Mouse (Mus musculus): ENCODE measurements at regions not wholly inside any gene's neighbourhood (a gene's known extent, or its start where the extent isn't known, plus 50 kb on each side); places are given as distances from the start of the nearest gene placed in this dataset.

DNA sequence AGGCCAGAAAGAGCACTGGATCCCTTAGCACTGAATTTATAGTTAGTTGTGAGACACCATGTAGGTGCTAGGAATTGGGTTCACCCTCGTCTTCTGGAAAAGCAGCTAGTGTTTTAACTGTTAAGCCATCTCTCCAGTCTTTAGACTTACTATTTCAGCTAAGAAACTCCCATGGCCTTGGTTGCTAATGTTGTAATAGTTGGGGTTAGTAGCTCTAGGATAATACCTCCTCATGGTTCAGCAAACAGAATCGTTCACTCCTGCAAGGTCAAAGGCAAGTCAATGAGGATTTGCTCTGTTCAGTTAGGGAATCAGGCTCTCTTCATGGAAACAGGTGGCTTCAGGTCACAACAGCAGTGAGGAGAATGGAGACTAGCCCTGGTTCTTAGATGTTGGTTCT lies 118.7 kb upstream of the Kbtbd8 start:
- no peak overlapping the region for H3K27ac ChIP-seq (replicated peaks)
- H3K4me1 ChIP-seq = no peaks in the 10 kb centered on the region
- no peak overlapping the region for H3K9ac ChIP-seq (replicated peaks)
- H3K36me3 ChIP-seq = no peaks in the 10 kb centered on the region
- ATAC-seq (ENCODE audit: low FRiP score) = no peak
- no peak overlapping the region for H3K4me3 ChIP-seq (replicated peaks)
- WGBS = 80% methylated on average over 2 of the region's 2 CpGs
- no peak overlapping the region for H3K4me2 ChIP-seq
- no peaks in the 10 kb centered on the region for H3K27me3 ChIP-seq (replicated peaks)
- no peaks in the 10 kb centered on the region for H3K9me3 ChIP-seq (replicated peaks)

GRCm38 (mm10) chr6:94994376-94994775 lies 122.7 kb upstream of the Kbtbd8 start:
- H3K36me3 ChIP-seq = no peaks in the 10 kb centered on the region
- no peak overlapping the region for H3K4me2 ChIP-seq
- H3K9ac ChIP-seq (replicated peaks) = no peak overlapping the region
- no peaks in the 10 kb centered on the region for H3K27me3 ChIP-seq (replicated peaks)
- H3K4me1 ChIP-seq = no peaks in the 10 kb centered on the region
- H3K9me3 ChIP-seq (replicated peaks) = no peaks in the 10 kb centered on the region
- H3K27ac ChIP-seq (replicated peaks) = no peak overlapping the region
- WGBS = 100% methylated on average over 1 of the region's 1 CpGs
- no peak overlapping the region for H3K4me3 ChIP-seq (replicated peaks)
- no peak for ATAC-seq (ENCODE audit: low FRiP score)

DNA sequence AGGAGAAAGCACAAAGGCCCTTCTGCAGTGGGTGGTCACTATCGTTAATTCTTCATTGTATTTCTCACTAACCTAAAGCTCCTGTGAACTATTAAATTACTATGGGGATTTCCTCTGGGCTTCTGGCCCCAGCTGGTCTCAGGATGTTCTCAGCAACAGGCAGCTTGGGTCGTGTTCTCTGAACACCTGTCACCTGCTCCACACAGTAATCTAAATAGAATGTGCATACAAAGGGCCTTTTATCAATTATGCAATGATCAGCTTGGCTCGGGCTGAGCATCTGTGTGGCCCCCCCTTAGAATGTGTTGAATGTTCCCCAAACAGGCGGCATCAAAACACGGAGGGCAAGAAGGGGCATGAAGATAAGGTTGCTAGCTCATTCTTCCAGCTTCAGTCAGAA lies 129.6 kb upstream of the Kbtbd8 start:
- H3K9me3 ChIP-seq (replicated peaks) = no peaks in the 10 kb centered on the region
- H3K9ac ChIP-seq (replicated peaks) = no peak overlapping the region
- ATAC-seq (ENCODE audit: low FRiP score) = no peak
- 54% methylated on average over 5 of the region's 5 CpGs for WGBS
- no peaks in the 10 kb centered on the region for H3K27me3 ChIP-seq (replicated peaks)
- H3K4me2 ChIP-seq = no peak overlapping the region
- H3K27ac ChIP-seq (replicated peaks) = no peak overlapping the region
- H3K36me3 ChIP-seq = no peaks in the 10 kb centered on the region
- no peaks in the 10 kb centered on the region for H3K4me1 ChIP-seq
- no peak overlapping the region for H3K4me3 ChIP-seq (replicated peaks)

GRCm38 (mm10) chr6:94986346-94986745 lies 130.7 kb upstream of the Kbtbd8 start:
- Histone ChIP-seq H3K27me3 (replicated peaks) (no peaks in the 10 kb centered on the region), H3K4me3 (replicated peaks) (no peak overlapping the region), H3K27ac (replicated peaks) (no peak overlapping the region), H3K4me1 (no peaks in the 10 kb centered on the region), H3K9me3 (replicated peaks) (no peaks in the 10 kb centered on the region), H3K36me3 (no peaks in the 10 kb centered on the region), H3K4me2 (no peak overlapping the region), H3K9ac (replicated peaks) (no peak overlapping the region)
- ATAC-seq (ENCODE audit: low FRiP score) = peak; percentile 76; the same call in 1 of the 2 replicates
- WGBS = 10% methylated on average over 4 of the region's 4 CpGs

GRCm38 (mm10) chr6:94984411-94984895 lies 132.6 kb upstream of the Kbtbd8 start:
- Histone ChIP-seq H3K9me3 (replicated peaks) (no peaks in the 10 kb centered on the region), H3K36me3 (no peaks in the 10 kb centered on the region), H3K9ac (replicated peaks) (no peak overlapping the region), H3K27ac (replicated peaks) (no peak overlapping the region), H3K27me3 (replicated peaks) (no peaks in the 10 kb centered on the region), H3K4me1 (no peaks in the 10 kb centered on the region), H3K4me3 (replicated peaks) (no peak overlapping the region), H3K4me2 (no peak overlapping the region)
- no peak for ATAC-seq (ENCODE audit: low FRiP score)
- WGBS = 86% methylated on average over 3 of the region's 3 CpGs

GRCm38 (mm10) chr6:94968683-94969082 lies 148.4 kb upstream of the Kbtbd8 start:
- Histone ChIP-seq H3K4me3 (replicated peaks) (no peak overlapping the region), H3K9ac (replicated peaks) (no peak overlapping the region), H3K27ac (replicated peaks) (no peak overlapping the region), H3K9me3 (replicated peaks) (no peaks in the 10 kb centered on the region), H3K36me3 (no peaks in the 10 kb centered on the region), H3K4me1 (peaks cover 3% of the 10 kb centered on the region; the same call in 1 of the 2 replicates), H3K4me2 (no peak overlapping the region), H3K27me3 (replicated peaks) (no peaks in the 10 kb centered on the region)
- WGBS = 83% methylated on average over 5 of the region's 5 CpGs
- ATAC-seq (ENCODE audit: low FRiP score) = no peak

- H3K27ac ChIP-seq (replicated peaks) = peak overlapping the region; percentile 52
- peaks cover 3% of the 10 kb centered on the region; the same call in 1 of the 2 replicates for H3K4me1 ChIP-seq
- no peaks in the 10 kb centered on the region for H3K27me3 ChIP-seq (replicated peaks)
- no peaks in the 10 kb centered on the region for H3K36me3 ChIP-seq
- ATAC-seq (ENCODE audit: low FRiP score) = no peak
- no peak overlapping the region for H3K9ac ChIP-seq (replicated peaks)
- no peak overlapping the region for H3K4me2 ChIP-seq
- no peaks in the 10 kb centered on the region for H3K9me3 ChIP-seq (replicated peaks)
- H3K4me3 ChIP-seq (replicated peaks) = no peak overlapping the region
- 13% methylated on average over 3 of the region's 3 CpGs for WGBS
Measured at GRCm38 (mm10) chr6:94966962-94967361, 150.1 kb upstream of the Kbtbd8 start.

GRCm38 (mm10) chr6:94963204-94963603 lies 153.8 kb upstream of the Kbtbd8 start:
- no peak overlapping the region for H3K27ac ChIP-seq (replicated peaks)
- no peak overlapping the region for H3K4me2 ChIP-seq
- peaks cover 8% of the 10 kb centered on the region for H3K4me1 ChIP-seq
- no peak for ATAC-seq (ENCODE audit: low FRiP score)
- no peak overlapping the region for H3K9ac ChIP-seq (replicated peaks)
- no peaks in the 10 kb centered on the region for H3K36me3 ChIP-seq
- H3K27me3 ChIP-seq (replicated peaks) = no peaks in the 10 kb centered on the region
- no peaks in the 10 kb centered on the region for H3K9me3 ChIP-seq (replicated peaks)
- no peak overlapping the region for H3K4me3 ChIP-seq (replicated peaks)
- 95% methylated on average over 4 of the region's 4 CpGs for WGBS

DNA sequence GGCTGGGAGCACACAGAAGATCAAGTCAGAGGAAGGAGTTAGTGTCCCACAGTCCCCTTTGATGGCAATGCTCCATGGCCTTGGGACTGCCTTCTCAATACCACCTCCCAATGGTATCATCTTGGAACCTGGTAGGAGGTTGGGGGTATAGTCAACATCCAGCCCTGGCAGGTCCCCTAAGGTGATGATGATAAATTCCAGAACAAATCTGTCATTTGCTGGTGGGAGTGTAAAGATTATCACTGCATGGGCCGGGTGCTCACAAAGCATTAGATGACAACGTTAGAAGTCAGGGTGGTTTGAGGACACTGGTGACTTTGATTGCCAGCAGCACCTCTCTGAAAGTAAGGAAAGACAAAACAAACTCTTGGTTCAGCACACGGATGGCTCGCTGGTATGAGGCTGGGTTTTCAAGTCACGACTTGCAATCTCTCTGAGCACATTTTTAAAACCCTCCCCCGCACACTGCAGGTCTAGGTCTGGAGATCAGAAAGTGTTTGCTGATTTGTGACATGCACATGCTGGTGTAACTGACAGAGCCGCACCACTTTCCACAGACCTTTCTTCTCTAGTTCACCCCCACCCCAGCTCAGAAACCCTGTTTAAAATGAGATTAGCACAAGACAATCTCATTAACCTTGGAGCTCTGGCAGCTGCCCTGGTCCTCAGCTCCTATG lies 154.5 kb upstream of the Kbtbd8 start:
- ATAC-seq (ENCODE audit: low FRiP score) = no peak
- H3K9ac ChIP-seq (replicated peaks) = no peak overlapping the region
- no peak overlapping the region for H3K27ac ChIP-seq (replicated peaks)
- no peaks in the 10 kb centered on the region for H3K9me3 ChIP-seq (replicated peaks)
- H3K27me3 ChIP-seq (replicated peaks) = no peaks in the 10 kb centered on the region
- no peak overlapping the region for H3K4me3 ChIP-seq (replicated peaks)
- H3K4me2 ChIP-seq = no peak overlapping the region
- no peaks in the 10 kb centered on the region for H3K36me3 ChIP-seq
- H3K4me1 ChIP-seq = peaks cover 14% of the 10 kb centered on the region
- WGBS = 79% methylated on average over 7 of the region's 7 CpGs

GRCm38 (mm10) chr6:94961821-94962220 lies 155.2 kb upstream of the Kbtbd8 start:
- 90% methylated on average over 1 of the region's 1 CpGs for WGBS
- ATAC-seq (ENCODE audit: low FRiP score) = no peak
- no peak overlapping the region for H3K9ac ChIP-seq (replicated peaks)

DNA sequence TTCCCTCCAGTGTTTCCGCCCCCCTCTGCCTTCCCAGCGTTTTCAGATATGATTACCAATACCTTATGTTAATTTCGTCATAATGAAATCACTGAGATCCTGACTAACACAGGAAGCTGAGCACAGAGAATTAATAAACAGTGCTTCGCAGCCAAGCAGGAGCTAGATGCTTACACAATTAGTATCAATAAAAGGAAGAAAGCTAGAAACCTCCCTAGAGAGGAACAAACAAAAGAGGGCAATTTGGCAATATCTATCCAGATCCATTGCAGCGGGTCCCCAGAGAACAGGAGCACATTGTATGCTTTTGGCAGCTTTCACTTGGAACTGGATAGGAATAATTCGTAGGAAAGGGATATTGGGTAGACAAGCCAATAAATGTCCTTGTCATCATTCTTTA lies 159.1 kb upstream of the Kbtbd8 start:
- Histone ChIP-seq H3K36me3 (no peaks in the 10 kb centered on the region), H3K4me1 (peaks cover 12% of the 10 kb centered on the region), H3K27me3 (replicated peaks) (no peaks in the 10 kb centered on the region), H3K27ac (replicated peaks) (no peak overlapping the region; the same call in 1 of the 2 replicates), H3K9me3 (replicated peaks) (no peaks in the 10 kb centered on the region), H3K9ac (replicated peaks) (no peak overlapping the region), H3K4me2 (no peak overlapping the region), H3K4me3 (replicated peaks) (no peak overlapping the region)
- WGBS = 38% methylated on average over 6 of the region's 6 CpGs
- ATAC-seq (ENCODE audit: low FRiP score) = no peak

More at GRCm38 (mm10) chr6:94961821-94962220, 155.2 kb upstream of the Kbtbd8 start:
- Histone ChIP-seq H3K4me2 (no peak overlapping the region), H3K27me3 (replicated peaks) (no peaks in the 10 kb centered on the region), H3K36me3 (no peaks in the 10 kb centered on the region), H3K9me3 (replicated peaks) (no peaks in the 10 kb centered on the region), H3K4me1 (peaks cover 13% of the 10 kb centered on the region), H3K27ac (replicated peaks) (no peak overlapping the region), H3K4me3 (replicated peaks) (no peak overlapping the region)

DNA sequence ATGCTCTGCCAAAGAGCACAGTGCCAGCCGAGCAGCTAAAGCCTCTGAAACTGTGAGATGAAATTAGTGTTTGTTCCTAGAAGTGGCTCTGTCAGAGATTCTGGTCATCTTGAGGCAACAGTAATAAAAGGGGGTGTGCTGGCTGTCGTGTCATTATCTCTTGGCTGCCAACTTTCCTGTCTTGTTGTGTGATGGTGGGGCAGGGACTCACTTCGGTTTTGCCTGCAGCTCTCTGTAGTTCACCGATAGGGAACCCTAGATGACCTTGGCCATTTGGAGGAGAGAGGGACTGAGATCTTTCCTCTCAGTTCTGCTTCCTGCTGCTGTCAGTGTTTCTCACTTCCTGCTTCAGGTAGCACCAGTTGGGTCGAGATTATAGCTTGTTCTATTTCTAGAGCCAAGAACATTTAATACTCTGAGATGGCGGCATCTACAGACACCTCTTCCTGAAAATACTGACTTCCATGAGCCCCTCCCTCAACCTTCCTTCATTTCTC lies 159.8 kb upstream of the Kbtbd8 start:
- WGBS = 79% methylated on average over 6 of the region's 6 CpGs
- Histone ChIP-seq H3K36me3 (no peaks in the 10 kb centered on the region), H3K9ac (replicated peaks) (no peak overlapping the region), H3K9me3 (replicated peaks) (no peaks in the 10 kb centered on the region), H3K27ac (replicated peaks) (no peak overlapping the region), H3K4me2 (no peak overlapping the region), H3K27me3 (replicated peaks) (no peaks in the 10 kb centered on the region), H3K4me3 (replicated peaks) (no peak overlapping the region), H3K4me1 (peaks cover 12% of the 10 kb centered on the region)
- no peak for ATAC-seq (ENCODE audit: low FRiP score)

Data from neural tube, embryonic 15.5 days (tissue).